Mouse (Mus musculus): ENCODE measurements around the gene Adam26a.

DNA sequence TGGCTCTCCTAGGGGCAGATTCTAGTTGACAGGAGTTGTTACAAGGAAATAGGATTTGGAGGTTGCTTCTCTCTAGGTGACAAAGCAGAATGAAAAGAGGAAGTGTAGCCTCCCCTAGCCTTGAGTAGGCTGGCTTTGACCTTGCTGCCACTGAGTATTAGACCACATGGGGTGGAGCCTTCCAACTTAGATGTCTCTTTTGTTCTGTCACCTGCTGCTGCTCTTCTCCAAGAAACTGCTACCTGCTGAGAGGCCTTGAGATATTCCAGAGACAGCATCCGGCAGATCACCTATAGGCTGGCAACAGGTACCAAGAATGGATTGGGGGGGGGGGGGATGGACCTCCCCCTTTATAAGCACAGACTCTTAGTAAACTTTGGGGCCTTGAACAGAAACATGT is 39.5 kb upstream of the Adam26a start:
- TF ChIP-seq POLR2A (IDR thresholded peaks at IDR 0.05; ENCODE audit: extremely low read depth, insufficient read depth, low read length): no peak
- no peak for TF ChIP-seq CTCF (IDR thresholded peaks at IDR 0.05; ENCODE audit: extremely low read depth, insufficient read depth, low read length)
